Mouse (Mus musculus) gastrocnemius, adult 2 months (tissue): Measurements from ENCODE around the gene Smim20. TPM values are rescaled to one million over a fixed set of nuclear protein-coding genes. Genes with fewer than 3 reads are reported as not detected.
A peak's percentile ranks its signal among the peaks of the same experiment; 100 is the strongest.

ENCODE experiments used
- DNase-seq: peaks from one replicate; pipeline ENCODE4 v3.0.0; 2022
- H3K27ac ChIP-seq: fragments of 200-600 bp; 2 replicates; pipeline ENCODE4 v1.8.1; 2022; ENCODE audit warnings: mild to moderate bottlenecking
- H3K4me3 ChIP-seq: fragments of 200-600 bp; 2 replicates; pipeline ENCODE4 v1.8.1; 2022; ENCODE audit warnings: mild to moderate bottlenecking, moderate library complexity
- CTCF ChIP-seq: fragments of 200-600 bp; IDR thresholded peaks from 2 replicates; pipeline ENCODE4 v1.8.1; 2022; ENCODE audit warnings: antibody characterized with exemption, mild to moderate bottlenecking, moderate library complexity
- intact Hi-C: fragments of 180-260 bp; cut with DNase I; formaldehyde crosslinking; loops from one replicate; pipeline ENCODE4 v1.15.1; 2025
- total RNA-seq, 2 experiments: library from RNA; stranded (reverse); gene quantifications; 2 replicates each; pipeline ENCODE4 v1.2.3; 2021

The Smim20 gene
- total RNA-seq, 2 experiments from 2014 or later = 55.5 to 67.5 TPM

- H3K4me3 ChIP-seq = no peak overlapping the region
- TF ChIP-seq CTCF = no peak
- intact Hi-C loops = no loop called here
- H3K27ac ChIP-seq = no peak overlapping the region
- no peak for DNase-seq
Observed at GRCm38 (mm10) chr5:53296961-53297360, 30.1 kb downstream of the Smim20 start.

GRCm38 (mm10) chr5:53301496-53301895, 34.6 kb downstream of the Smim20 start:
- H3K4me3 ChIP-seq = no peak overlapping the region
- no peak for TF ChIP-seq CTCF
- no peak overlapping the region; the same call in 1 of the 2 replicates for H3K27ac ChIP-seq
- peak; percentile 71 for DNase-seq
- intact Hi-C loops = no loop called here

- no peak overlapping the region for H3K4me3 ChIP-seq
- H3K27ac ChIP-seq = peak overlapping the region; percentile 3; the same call in 1 of the 2 replicates
- DNase-seq = peak; percentile 14
- no peak for TF ChIP-seq CTCF
- intact Hi-C loops = no loop called here
Observed at GRCm38 (mm10) chr5:53302895-53303670, 36.2 kb downstream of the Smim20 start.

- intact Hi-C loops = no loop called here
- H3K27ac ChIP-seq = 0 out of 2 replicates have a peak overlapping the region, but pooled peaks have one; percentile 3
- DNase-seq = peak; percentile 13
- no peak overlapping the region for H3K4me3 ChIP-seq
- no peak for TF ChIP-seq CTCF
Observed at GRCm38 (mm10) chr5:53303941-53304340, 37.1 kb downstream of the Smim20 start.

GRCm38 (mm10) chr5:53304936-53305335, 38.1 kb downstream of the Smim20 start:
- DNase-seq = peak; percentile 10
- peak overlapping the region; percentile 4; the same call in 1 of the 2 replicates for H3K27ac ChIP-seq
- no peak for TF ChIP-seq CTCF
- intact Hi-C loops = no loop called here
- no peak overlapping the region for H3K4me3 ChIP-seq

GRCm38 (mm10) chr5:53306864-53307263, 40.0 kb downstream of the Smim20 start:
- Histone ChIP-seq H3K4me3 (no peak overlapping the region), H3K27ac (peak overlapping the region; percentile 87)
- intact Hi-C loops = loop anchor here (2.0 kb wide), 1 partner anchor 32 kb away; no protein-coding TSS in a partner anchor
- DNase-seq = peak; percentile 0
- no peak for TF ChIP-seq CTCF

- Histone ChIP-seq H3K27ac (peak overlapping the region; percentile 87), H3K4me3 (no peak overlapping the region)
- peak; percentile 24 for DNase-seq
- TF ChIP-seq CTCF = no peak
- intact Hi-C loops = loop anchor here (2.0 kb wide), 1 partner anchor 33 kb away; no protein-coding TSS in a partner anchor
Observed at GRCm38 (mm10) chr5:53307437-53307836, 40.6 kb downstream of the Smim20 start.

- no peak overlapping the region for H3K4me3 ChIP-seq
- no peak for TF ChIP-seq CTCF
- intact Hi-C loops = no loop called here
- DNase-seq = peak; percentile 66
- H3K27ac ChIP-seq = peak overlapping the region; percentile 73
Observed at GRCm38 (mm10) chr5:53314404-53315167, 47.7 kb downstream of the Smim20 start.

GRCm38 (mm10) chr5:53315829-53316228, 48.9 kb downstream of the Smim20 start:
- Histone ChIP-seq H3K27ac (peak overlapping the region; percentile 73), H3K4me3 (no peak overlapping the region)
- TF ChIP-seq CTCF = peak; percentile 14; the same call in 1 of the 2 replicates
- intact Hi-C loops = no loop called here
- DNase-seq = no peak

- Histone ChIP-seq H3K4me3 (no peak overlapping the region), H3K27ac (peak overlapping the region; percentile 86)
- no peak for DNase-seq
- intact Hi-C loops = no loop called here
- TF ChIP-seq CTCF = no peak
Observed at GRCm38 (mm10) chr5:53317396-53317795, 50.5 kb downstream of the Smim20 start.

GRCm38 (mm10) chr5:53317885-53318466, 51.1 kb downstream of the Smim20 start:
- TF ChIP-seq CTCF = no peak
- H3K27ac ChIP-seq = peak overlapping the region; percentile 86
- peak overlapping the region; percentile 17; the same call in 1 of the 2 replicates for H3K4me3 ChIP-seq
- intact Hi-C loops = no loop called here
- DNase-seq = no peak

- intact Hi-C loops = no loop called here
- no peak for DNase-seq
- H3K27ac ChIP-seq = no peak overlapping the region
- TF ChIP-seq CTCF = no peak
- H3K4me3 ChIP-seq = no peak overlapping the region
Observed at GRCm38 (mm10) chr5:53320331-53320730, 53.4 kb downstream of the Smim20 start.

GRCm38 (mm10) chr5:53321901-53322300, 55.0 kb downstream of the Smim20 start:
- intact Hi-C loops = no loop called here
- TF ChIP-seq CTCF = no peak
- no peak for DNase-seq
- no peak overlapping the region for H3K27ac ChIP-seq
- H3K4me3 ChIP-seq = no peak overlapping the region
